Mouse (Mus musculus): Measurements from ENCODE around the gene Nfe2l1.
"Not testable (repeated sequence)": the region's sequence is repeated elsewhere in the genome, so short reads cannot be mapped to it uniquely, and the experiment has no call there.

The Nfe2l1 gene

DNA sequence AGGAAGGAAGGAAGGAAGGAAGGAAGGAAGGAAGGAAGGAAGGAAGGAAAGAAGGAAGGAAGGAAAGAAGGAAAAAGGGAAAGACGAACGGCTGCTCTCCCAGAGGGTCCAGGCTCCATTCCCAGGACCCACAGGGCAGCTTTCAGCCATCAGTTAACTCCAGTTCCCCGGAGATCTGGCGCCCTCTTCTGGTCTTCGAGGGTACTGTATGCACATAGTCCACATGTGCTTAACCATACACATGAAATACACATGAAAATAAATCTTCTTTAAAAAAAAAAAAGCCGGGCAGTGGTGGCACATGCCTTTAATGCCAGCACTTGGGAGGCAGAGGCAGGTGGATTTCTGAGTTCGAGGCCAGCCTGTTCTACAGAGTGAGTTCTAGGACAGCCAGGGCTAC is 44.9 kb downstream of the Nfe2l1 start:
- intact Hi-C loops (cut with DNase I), result loop anchor here (5.0 kb wide), 1 partner anchor 77 kb away; no protein-coding TSS in a partner anchor

DNA sequence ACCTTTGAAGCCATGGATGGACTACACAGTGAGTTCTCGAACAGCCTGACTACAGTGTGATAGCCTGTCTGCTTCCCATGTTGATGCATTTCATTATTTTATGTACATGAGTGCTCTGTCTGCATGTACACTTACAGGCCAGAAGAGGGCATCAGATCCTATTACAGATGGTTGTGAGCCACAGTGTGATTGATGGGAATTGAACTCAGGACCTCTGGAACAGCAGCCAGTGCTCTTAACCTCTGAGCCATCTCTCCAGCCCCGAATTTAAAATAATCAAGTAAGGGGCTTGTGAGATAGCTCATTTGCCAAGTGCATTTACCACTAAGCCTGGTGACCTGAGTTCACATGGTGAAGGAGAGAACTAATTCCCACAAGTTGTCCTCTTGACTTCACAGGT is 48.3 kb downstream of the Nfe2l1 start:
- intact Hi-C loops (cut with DNase I), result loop anchor here (5.0 kb wide), 1 partner anchor 81 kb away; no protein-coding TSS in a partner anchor

- intact Hi-C loops (cut with DNase I), result loop anchor here (5.0 kb wide), 1 partner anchor 82 kb away; no protein-coding TSS in a partner anchor
Measured at GRCm38 (mm10) chr11:96780306-96780705, 49.5 kb downstream of the Nfe2l1 start.

DNA sequence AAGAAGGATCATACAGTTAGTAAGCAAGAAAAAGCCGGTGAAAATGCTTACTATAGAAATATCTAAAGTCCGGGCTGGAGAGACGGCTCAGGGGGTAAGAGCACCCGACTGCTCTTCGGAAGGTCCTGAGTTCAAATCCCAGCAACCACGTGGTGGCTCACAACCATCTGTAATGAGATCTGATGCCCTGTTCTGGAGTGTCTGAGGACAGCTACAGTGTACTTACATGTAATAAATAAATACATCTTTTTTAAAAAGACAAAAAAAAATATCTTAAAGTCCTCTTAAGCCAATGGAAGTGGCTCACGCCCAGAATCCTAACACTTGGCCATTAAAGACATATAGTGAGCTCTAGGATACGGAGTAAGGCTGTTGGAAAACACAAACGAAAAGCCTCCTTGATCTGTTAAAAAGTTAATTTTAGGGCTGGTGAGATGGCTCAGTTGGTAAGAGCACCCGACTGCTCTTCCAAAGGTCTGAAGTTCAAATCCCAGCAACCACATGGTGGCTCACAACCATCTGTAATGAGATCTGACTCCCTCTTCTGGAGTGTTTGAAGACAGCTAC is 51.6 kb downstream of the Nfe2l1 start:
- intact Hi-C loops (cut with DNase I), result not testable (repeated sequence)

DNA sequence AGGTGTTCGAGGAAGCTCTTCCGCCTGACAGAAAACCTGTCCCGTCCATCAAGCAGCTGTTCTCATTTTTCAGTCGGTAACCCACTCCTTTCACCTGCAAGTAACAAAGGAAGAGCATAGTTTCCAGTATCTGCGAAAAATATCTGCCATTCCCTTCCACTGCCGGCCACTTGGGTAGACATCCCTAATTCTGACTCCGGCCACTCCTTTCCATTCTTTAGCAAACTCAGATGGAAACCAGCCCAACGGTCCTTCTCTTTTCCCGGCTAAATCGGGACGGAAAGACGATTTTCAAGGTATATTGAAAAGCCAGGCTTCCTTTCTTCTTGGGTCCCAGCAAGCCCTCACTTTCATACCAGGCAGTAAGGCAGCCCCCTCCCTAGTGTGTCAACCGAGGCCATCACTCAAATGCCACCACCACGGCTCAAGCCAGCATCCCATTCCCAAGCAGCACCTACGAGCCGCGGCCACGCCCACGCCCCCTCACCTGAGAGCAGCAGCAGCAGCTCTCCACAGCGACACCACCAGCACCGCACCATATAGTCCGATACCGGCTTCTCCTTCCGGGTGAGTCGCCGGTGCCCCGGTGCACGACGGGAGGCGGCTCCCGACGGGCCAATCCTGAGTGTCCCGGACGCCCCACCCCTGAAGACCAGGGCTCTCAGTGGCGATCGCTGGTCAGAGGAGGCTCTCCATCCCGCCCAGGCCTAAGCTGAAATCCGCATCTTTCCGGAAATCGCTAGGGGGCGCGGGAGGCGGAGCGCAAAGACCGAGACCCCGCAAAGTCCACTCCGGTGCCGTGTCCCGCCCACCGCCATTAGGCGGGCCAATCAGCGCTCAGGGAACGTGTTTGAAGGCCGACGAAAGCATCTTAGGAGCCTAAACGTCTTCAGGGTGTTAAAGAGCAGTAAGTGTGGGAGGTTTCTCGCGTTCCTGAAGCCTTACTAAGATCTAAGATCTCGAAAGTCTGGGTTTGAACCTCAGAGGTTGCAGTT is 52.5 kb downstream of the Nfe2l1 start, which contains the start of gene Snx11:
Snx11 (minus strand) TSS at position 592 of the 995 bp plus-strand sequence.
- intact Hi-C loops (cut with DNase I), result no loop called here

DNA sequence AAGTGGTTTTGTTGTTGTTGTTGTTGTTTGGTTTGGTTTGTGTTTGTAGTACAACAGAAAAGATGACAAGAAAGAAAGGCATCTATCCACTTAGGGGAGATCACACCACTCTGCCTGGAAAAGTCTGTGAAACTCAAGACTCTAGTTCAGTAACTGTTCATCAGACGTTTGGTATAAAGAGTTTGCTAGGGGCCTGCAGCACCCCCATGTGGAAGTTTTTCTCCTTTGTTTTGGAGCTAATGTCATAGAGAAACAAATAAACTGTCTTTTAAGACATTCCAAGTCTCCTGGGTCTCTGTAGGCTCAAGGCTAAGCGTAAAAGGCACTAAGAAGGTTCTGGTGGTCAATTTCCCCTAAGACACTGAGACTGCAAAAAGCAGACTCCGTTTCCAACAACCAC is 53.7 kb downstream of the Nfe2l1 start:
- intact Hi-C loops (cut with DNase I), result no loop called here

- intact Hi-C loops (cut with DNase I), result no loop called here
Measured at GRCm38 (mm10) chr11:96775665-96776064, 54.1 kb downstream of the Nfe2l1 start.

DNA sequence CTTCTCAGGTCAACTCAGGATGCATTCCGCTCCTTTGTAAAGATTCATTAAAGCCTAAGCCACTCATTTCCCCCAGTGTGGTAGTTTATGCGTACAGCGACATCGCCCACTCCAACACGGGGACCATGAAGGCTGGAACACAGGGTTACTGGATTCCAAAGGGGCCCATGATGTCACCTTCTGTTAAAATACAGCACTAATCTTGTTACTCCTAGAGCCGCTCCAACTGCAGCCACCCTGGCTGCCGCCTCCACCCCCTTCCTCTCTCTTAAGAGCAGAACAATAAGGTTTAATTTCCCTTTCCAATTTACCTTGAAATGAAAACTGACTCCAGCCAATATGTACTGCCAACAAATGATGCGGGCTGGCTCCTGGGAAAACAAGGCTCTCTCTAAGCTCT is 54.7 kb downstream of the Nfe2l1 start:
- intact Hi-C loops (cut with DNase I), result no loop called here

GRCm38 (mm10) chr11:96774536-96774935 is 55.2 kb downstream of the Nfe2l1 start:
- intact Hi-C loops (cut with DNase I), result no loop called here

DNA sequence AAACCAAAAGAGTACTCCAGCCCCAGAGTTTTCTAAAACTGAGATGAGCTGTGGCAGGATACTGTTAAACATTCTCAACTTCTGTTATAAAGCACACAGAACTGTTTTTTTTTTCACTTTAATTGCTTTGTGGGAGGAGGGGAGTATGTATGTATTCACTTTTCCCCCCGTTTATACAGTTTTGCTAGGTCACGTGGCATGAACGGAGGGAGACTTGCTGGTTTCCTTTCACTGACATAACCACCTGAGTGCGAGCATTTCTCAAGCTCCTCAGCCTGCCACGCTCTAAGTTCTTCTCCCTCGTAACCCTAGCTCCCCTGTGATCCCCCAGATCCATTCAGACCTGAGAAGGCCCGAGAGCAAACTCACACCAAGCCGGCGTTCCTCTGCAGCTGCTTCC is 57.4 kb downstream of the Nfe2l1 start:
- intact Hi-C loops (cut with DNase I), result no loop called here

GRCm38 (mm10) chr11:96771274-96771975 is 58.3 kb downstream of the Nfe2l1 start:
- intact Hi-C loops (cut with DNase I), result no loop called here

DNA sequence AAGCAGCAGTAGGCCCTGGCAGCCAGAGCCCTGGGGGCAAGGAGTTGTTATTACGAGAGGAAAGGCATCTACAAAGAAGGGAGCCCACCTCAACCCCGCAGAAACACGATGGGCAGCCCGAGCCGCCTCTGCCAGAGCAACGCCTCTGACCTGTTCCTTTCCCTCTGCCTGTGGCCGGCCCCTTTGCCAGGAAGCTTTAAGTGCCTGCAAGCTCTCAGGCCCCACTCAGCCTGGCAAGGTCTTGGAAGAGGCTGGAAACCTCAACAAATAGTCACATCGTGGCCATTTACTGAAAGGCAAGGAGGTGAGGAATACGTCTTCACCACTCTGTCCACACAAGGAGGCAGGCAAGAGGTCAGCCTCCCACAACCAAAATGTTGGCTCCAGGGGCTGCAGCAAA is 61.5 kb downstream of the Nfe2l1 start:
- intact Hi-C loops (cut with DNase I), result no loop called here

Small RNA genes within 50 kb of the gene (microRNA-seq; reads per million reads assigned to microRNA genes)
- gene Mir152, result 201 to 215 reads per million in 2 experiments
